Mouse (Mus musculus): ENCODE data around the gene Hoxd4. TPM values are rescaled to one million over a fixed set of nuclear protein-coding genes. Genes with fewer than 3 reads are reported as not detected.

Hoxd4 gene
- polyA plus RNA-seq, 1 experiment from 2014 or later: 4.3 TPM

- Histone ChIP-seq H3K4me2 (peak overlapping the region; percentile 60), H3K4me3 (replicated peaks) (peak overlapping the region; percentile 70), H3K9ac (replicated peaks) (peak overlapping the region; percentile 91), H3K9me3 (replicated peaks) (no peaks in the 10 kb centered on the region), H3K36me3 (no peaks in the 10 kb centered on the region), H3K4me1 (peaks cover 46% of the 10 kb centered on the region), H3K27ac (replicated peaks) (peak overlapping the region; percentile 99), H3K27me3 (replicated peaks) (0 out of 2 replicates have a peak, but pooled peaks cover 11% of the 10 kb centered on the region)
- WGBS: 5% methylated on average over 24 of the region's 26 CpGs
- ATAC-seq (ENCODE audit: low FRiP score): no peak
Measured at GRCm38 (mm10) chr2:74703720-74704392, 7.9 kb upstream of the Hoxd4 start.

- peak within 1 kb of the TSS; percentile 70 for H3K4me3 ChIP-seq (replicated peaks)
- 2% methylated on average over 47 of the region's 52 CpGs for WGBS
- peaks cover 52% of the 10 kb centered on the region for H3K4me1 ChIP-seq
- peak; percentile 58 for ATAC-seq (ENCODE audit: low FRiP score)
- H3K4me2 ChIP-seq: peak within 1 kb of the TSS; percentile 60
- 0 out of 2 replicates have a peak, but pooled peaks cover 11% of the 10 kb centered on the region for H3K27me3 ChIP-seq (replicated peaks)
- peak within 1 kb of the TSS; percentile 99 for H3K27ac ChIP-seq (replicated peaks)
- peak within 1 kb of the TSS; percentile 91 for H3K9ac ChIP-seq (replicated peaks)
- no peaks in the 10 kb centered on the region for H3K9me3 ChIP-seq (replicated peaks)
- H3K36me3 ChIP-seq: no peaks in the 10 kb centered on the region
Measured at GRCm38 (mm10) chr2:74704393-74704998, 7.2 kb upstream of the Hoxd4 start, which contains the start of gene Hoxd8. TSS of gene Hoxd8 (plus strand) at chr2:74704615.

- H3K9ac ChIP-seq (replicated peaks): peak overlapping the region; percentile 91
- peak overlapping the region; percentile 99 for H3K27ac ChIP-seq (replicated peaks)
- no peaks in the 10 kb centered on the region for H3K9me3 ChIP-seq (replicated peaks)
- ATAC-seq (ENCODE audit: low FRiP score): peak; percentile 43
- no peaks in the 10 kb centered on the region for H3K36me3 ChIP-seq
- 0 out of 2 replicates have a peak, but pooled peaks cover 11% of the 10 kb centered on the region for H3K27me3 ChIP-seq (replicated peaks)
- peaks cover 52% of the 10 kb centered on the region for H3K4me1 ChIP-seq
- peak overlapping the region; percentile 60 for H3K4me2 ChIP-seq
- WGBS: 0% methylated on average over 39 of the region's 66 CpGs
- peak overlapping the region; percentile 70 for H3K4me3 ChIP-seq (replicated peaks)
Measured at GRCm38 (mm10) chr2:74704999-74705466, 6.7 kb upstream of the Hoxd4 start.

DNA sequence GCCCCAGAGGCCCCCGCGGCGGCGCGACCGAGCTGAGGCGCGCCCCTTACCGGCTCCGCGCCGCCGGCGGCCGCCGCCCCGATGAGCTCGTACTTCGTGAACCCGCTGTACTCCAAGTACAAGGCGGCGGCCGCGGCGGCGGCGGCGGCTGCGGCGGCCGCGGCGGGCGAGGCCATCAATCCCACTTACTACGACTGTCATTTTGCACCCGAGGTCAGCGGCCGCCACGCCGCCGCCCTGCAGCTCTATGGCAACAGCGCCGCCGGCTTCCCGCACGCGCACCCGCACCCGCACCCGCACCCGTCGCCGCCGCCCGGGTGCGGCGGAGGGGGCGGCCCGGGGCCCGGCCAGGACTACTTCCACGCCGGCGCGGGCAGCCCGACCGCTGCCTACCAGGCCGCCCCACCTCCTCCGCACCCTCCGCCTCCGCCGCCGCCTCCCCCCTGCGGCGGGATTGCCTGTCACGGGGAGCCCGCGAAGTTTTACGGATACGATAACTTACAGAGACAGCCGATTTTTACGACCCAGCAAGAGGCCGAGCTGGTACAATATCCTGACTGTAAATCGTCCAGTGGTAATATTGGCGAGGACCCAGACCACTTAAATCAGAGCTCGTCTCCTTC is 6.2 kb upstream of the Hoxd4 start:
- Histone ChIP-seq H3K9me3 (replicated peaks) (no peaks in the 10 kb centered on the region), H3K4me3 (replicated peaks) (peak overlapping the region; percentile 70), H3K4me1 (peaks cover 52% of the 10 kb centered on the region), H3K9ac (replicated peaks) (peak overlapping the region; percentile 91), H3K36me3 (no peaks in the 10 kb centered on the region), H3K4me2 (peak overlapping the region; percentile 60), H3K27me3 (replicated peaks) (0 out of 2 replicates have a peak, but pooled peaks cover 7% of the 10 kb centered on the region), H3K27ac (replicated peaks) (peak overlapping the region; percentile 99)
- 1% methylated on average over 62 of the region's 85 CpGs for WGBS
- peak; percentile 65 for ATAC-seq (ENCODE audit: low FRiP score)

DNA sequence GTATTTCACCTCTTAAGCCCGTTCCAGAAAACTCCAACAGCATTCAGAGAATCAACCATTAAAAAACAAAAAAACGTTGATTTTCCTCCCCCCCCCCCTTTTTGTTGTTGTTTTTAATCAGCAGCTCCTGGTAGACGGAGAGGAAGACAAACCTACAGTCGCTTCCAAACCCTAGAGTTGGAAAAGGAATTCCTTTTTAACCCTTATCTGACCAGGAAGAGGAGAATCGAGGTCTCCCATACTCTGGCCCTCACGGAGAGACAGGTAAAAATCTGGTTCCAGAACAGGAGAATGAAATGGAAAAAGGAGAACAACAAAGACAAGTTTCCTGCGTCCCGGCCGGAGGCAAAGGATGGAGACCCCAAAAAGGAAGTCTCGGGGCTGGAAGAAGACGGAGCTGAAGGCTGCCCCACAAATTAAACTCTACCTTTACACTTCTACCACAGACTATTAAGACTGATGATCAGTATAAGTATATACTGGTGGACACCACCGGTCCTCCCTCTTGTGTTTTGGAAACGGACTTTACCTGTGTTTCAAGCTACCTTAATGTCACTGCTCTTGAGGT is 5.3 kb upstream of the Hoxd4 start:
- H3K36me3 ChIP-seq: no peaks in the 10 kb centered on the region
- no peak for ATAC-seq (ENCODE audit: low FRiP score)
- H3K27me3 ChIP-seq (replicated peaks): no peaks in the 10 kb centered on the region
- peak overlapping the region; percentile 70 for H3K4me3 ChIP-seq (replicated peaks)
- H3K27ac ChIP-seq (replicated peaks): peak overlapping the region; percentile 99
- H3K4me1 ChIP-seq: peaks cover 52% of the 10 kb centered on the region
- H3K9me3 ChIP-seq (replicated peaks): no peaks in the 10 kb centered on the region
- peak overlapping the region; percentile 60 for H3K4me2 ChIP-seq
- WGBS: 2% methylated on average over 13 of the region's 13 CpGs
- H3K9ac ChIP-seq (replicated peaks): peak overlapping the region; percentile 91

DNA sequence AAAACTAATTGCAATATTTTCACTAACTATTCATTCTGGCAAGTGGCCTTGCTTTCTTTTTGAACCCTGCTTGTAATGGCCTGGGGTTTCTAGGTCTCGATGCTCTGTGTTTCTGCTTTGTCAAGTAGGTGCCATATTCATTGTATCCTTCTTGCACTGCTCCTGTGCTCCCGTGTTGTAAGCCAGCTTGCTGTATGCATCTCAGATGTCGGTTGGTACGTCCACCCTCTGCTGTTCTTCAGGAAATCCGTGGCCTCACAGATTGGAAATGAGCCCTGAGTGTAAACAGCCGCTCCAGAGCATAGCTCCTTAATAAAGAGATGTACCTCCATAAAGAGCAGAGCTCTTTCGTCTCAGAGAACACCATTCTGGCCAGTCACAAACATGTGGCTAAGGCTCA is 4.1 kb upstream of the Hoxd4 start:
- Histone ChIP-seq H3K36me3 (no peaks in the 10 kb centered on the region), H3K4me1 (peaks cover 52% of the 10 kb centered on the region), H3K9me3 (replicated peaks) (no peaks in the 10 kb centered on the region), H3K4me3 (replicated peaks) (peak overlapping the region; percentile 34), H3K27ac (replicated peaks) (peak overlapping the region; percentile 73), H3K27me3 (replicated peaks) (no peaks in the 10 kb centered on the region), H3K9ac (replicated peaks) (peak overlapping the region; percentile 44), H3K4me2 (peak overlapping the region; percentile 60)
- no peak for ATAC-seq (ENCODE audit: low FRiP score)
- WGBS: 10% methylated on average over 7 of the region's 7 CpGs

DNA sequence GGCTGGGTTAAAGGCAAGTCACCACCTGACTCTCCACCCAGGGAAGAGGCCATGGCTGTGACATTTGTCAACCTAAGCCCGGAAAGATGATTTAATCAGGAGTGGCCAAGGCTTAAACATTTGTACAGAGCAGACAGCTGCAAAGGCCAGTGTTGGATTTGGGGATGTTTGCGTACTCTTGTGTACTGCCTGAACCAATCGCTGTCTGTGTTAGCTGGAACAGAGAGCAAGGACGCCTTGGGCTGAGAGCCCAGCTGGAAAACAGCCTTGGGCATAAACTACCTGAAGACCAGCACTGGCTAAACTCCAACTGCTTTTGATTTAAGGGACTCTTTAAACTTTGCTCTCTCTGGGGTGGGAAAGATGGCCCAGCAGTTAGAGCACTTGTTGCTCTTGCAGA is 3.1 kb upstream of the Hoxd4 start:
- Histone ChIP-seq H3K27me3 (replicated peaks) (no peaks in the 10 kb centered on the region), H3K9ac (replicated peaks) (peak overlapping the region; percentile 26; the same call in 1 of the 2 replicates), H3K4me1 (peaks cover 47% of the 10 kb centered on the region), H3K36me3 (no peaks in the 10 kb centered on the region), H3K4me3 (replicated peaks) (peak overlapping the region; percentile 21), H3K27ac (replicated peaks) (peak overlapping the region; percentile 99), H3K4me2 (peak overlapping the region; percentile 60), H3K9me3 (replicated peaks) (no peaks in the 10 kb centered on the region)
- no peak for ATAC-seq (ENCODE audit: low FRiP score)
- WGBS: 18% methylated on average over 4 of the region's 4 CpGs

GRCm38 (mm10) chr2:74709465-74710419 is 2.0 kb upstream of the Hoxd4 start:
- H3K4me2 ChIP-seq: peak overlapping the region; percentile 60

GRCm38 (mm10) chr2:74710929-74711543 is 693 bp upstream of the Hoxd4 start:
- Histone ChIP-seq H3K4me3 (replicated peaks) (peak overlapping the region; percentile 75), H3K4me1 (peaks cover 48% of the 10 kb centered on the region), H3K9me3 (replicated peaks) (no peaks in the 10 kb centered on the region), H3K27ac (replicated peaks) (peak overlapping the region; percentile 99), H3K36me3 (no peaks in the 10 kb centered on the region), H3K27me3 (replicated peaks) (no peaks in the 10 kb centered on the region), H3K4me2 (peak overlapping the region; percentile 60), H3K9ac (replicated peaks) (peak overlapping the region; percentile 98)
- ATAC-seq (ENCODE audit: low FRiP score): no peak
- WGBS: 2% methylated on average over 16 of the region's 16 CpGs

More at GRCm38 (mm10) chr2:74709465-74710419, 2.0 kb upstream of the Hoxd4 start:
- peak overlapping the region; percentile 99 for H3K27ac ChIP-seq (replicated peaks)
- no peaks in the 10 kb centered on the region for H3K9me3 ChIP-seq (replicated peaks)
- H3K9ac ChIP-seq (replicated peaks): 0 out of 2 replicates have a peak overlapping the region, but pooled peaks have one; percentile 2
- peaks cover 41% of the 10 kb centered on the region for H3K4me1 ChIP-seq
- peak overlapping the region; percentile 75 for H3K4me3 ChIP-seq (replicated peaks)
- no peaks in the 10 kb centered on the region for H3K27me3 ChIP-seq (replicated peaks)
- WGBS: 9% methylated on average over 5 of the region's 5 CpGs
- ATAC-seq (ENCODE audit: low FRiP score): no peak
- H3K36me3 ChIP-seq: no peaks in the 10 kb centered on the region
